Mouse (Mus musculus) hindbrain, embryonic 10.5 days (tissue): ENCODE data around the gene Plekhg3. TPM values are rescaled to one million over a fixed set of nuclear protein-coding genes. Genes with fewer than 3 reads are reported as not detected.

Source experiments
- DNase-seq: peaks from one replicate; pipeline ENCODE4 v3.0.0-alpha.2; 2017; ENCODE audit warnings: low spot score
- H3K27ac ChIP-seq: fragments of 300-500 bp; sonication (generic); 2 replicates; pipeline ENCODE4 v1.5.1; 2016; ENCODE audit warnings: mild to moderate bottlenecking, moderate library complexity
- H3K27me3 ChIP-seq: fragments of 300-500 bp; sonication (generic); 2 replicates; pipeline ENCODE4 v1.6.1; 2016; ENCODE audit warnings: mild to moderate bottlenecking; ENCODE audit not compliant: poor library complexity, insufficient read depth, severe bottlenecking
- H3K36me3 ChIP-seq: fragments of 300-500 bp; sonication (generic); 2 replicates; pipeline ENCODE4 v1.6.1; 2016; ENCODE audit warnings: mild to moderate bottlenecking, moderate library complexity
- H3K4me1 ChIP-seq: fragments of 300-500 bp; sonication (generic); replicated peaks from 2 replicates; pipeline ENCODE4 v1.6.1; 2016; ENCODE audit warnings: mild to moderate bottlenecking
- H3K4me3 ChIP-seq: fragments of 300-500 bp; sonication (generic); 2 replicates; pipeline ENCODE4 v1.5.1; 2016; ENCODE audit warnings: mild to moderate bottlenecking, moderate library complexity
- H3K9me3 ChIP-seq: fragments of 300-500 bp; sonication (generic); 2 replicates; pipeline ENCODE4 v1.6.1; 2016; ENCODE audit warnings: mild to moderate bottlenecking, moderate library complexity
- WGBS: fragments of 180-500 bp; shearing (Covaris S2); methylation state at CpG from one replicate; pipeline ENCODE4 v1.1.7; 2016; 5-methylcytosine and 5-hydroxymethylcytosine counted together
- polyA plus RNA-seq: library from polyadenylated mRNA; unstranded; fragments of >200 nt; fragmentation: Nextera tagmentation; extraction: Ambion mirVana; gene quantifications from 2 replicates; pipeline ENCODE4 v1.2.1, GENCODE M21; 2016

Gene Plekhg3
- polyA plus RNA-seq, 1 experiment from 2014 or later = 2.1 TPM

DNA sequence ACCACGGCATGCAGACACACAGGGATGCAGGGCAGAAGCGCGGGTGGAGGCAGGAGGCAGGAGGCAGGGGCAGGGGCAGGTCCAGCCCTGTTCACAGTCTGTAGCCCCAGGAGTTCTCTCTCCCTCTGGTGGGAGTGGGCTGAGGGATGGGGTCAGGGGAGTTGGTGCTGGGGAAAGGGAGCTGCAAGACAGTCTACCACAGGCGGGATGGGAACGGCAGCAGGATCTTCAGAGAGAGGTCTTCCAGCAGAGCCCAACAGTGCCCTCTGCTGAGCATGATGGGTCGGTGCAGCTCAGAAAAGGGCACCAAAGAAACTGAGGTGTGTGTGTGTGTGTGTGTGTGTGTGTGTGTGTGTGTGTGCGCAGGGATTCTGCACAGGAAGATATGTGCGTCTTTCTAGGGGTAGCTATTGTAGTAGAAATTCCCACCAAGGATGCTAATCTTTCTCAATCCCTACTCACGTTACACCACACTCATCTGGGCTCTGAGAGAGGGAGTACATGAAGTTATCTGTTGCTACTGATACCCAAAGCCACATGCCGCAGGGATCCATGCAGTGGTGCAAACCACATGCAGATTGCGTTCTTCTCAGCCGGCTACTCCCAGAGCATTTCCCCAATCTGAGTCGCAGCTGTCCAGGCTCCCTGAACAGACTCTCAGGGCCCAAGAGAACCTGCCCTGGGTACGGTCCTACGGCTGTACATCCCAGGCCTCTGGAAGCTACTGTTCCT is 65.8 kb downstream of the Plekhg3 start:
- no peak overlapping the region for H3K4me3 ChIP-seq
- H3K27ac ChIP-seq = 0 out of 2 replicates have a peak overlapping the region, but pooled peaks have one; percentile 24
- WGBS = 59% methylated on average over 15 of the region's 15 CpGs
- H3K9me3 ChIP-seq = no peaks in the 10 kb centered on the region
- H3K27me3 ChIP-seq = peaks cover 21% of the 10 kb centered on the region
- no peaks in the 10 kb centered on the region for H3K36me3 ChIP-seq
- peaks cover 29% of the 10 kb centered on the region for H3K4me1 ChIP-seq
- DNase-seq = peak; percentile 72

DNA sequence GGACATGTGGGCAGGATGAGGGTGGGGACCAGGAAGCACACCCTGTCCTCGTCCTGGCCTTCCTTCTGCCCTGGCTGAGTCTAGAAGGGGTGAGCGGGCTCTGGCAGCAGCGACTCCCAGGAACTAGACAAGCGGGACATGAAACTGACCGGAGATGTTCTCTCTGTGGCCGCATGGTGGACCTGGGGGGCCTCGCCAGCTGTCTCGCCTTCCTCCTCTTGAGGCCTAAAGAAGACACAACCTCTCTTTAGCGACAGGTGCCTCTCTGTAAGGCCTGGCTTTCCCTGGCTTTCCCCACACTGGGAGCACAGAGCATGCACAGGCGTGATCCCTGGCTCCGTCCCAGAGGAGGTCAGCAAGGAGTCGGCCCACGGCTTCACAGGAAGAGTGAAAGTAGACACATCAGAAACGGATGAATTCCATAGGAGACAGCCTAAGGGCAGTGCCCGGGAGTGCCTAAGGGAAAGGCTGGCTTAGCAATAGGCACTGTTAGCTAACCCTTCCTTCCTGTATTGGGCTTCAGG is 66.9 kb downstream of the Plekhg3 start:
- Histone ChIP-seq H3K4me3 (no peak overlapping the region), H3K4me1 (peaks cover 29% of the 10 kb centered on the region), H3K9me3 (no peaks in the 10 kb centered on the region), H3K27ac (no peak overlapping the region), H3K36me3 (no peaks in the 10 kb centered on the region), H3K27me3 (peaks cover 17% of the 10 kb centered on the region)
- no peak for DNase-seq
- WGBS = 82% methylated on average over 15 of the region's 15 CpGs

DNA sequence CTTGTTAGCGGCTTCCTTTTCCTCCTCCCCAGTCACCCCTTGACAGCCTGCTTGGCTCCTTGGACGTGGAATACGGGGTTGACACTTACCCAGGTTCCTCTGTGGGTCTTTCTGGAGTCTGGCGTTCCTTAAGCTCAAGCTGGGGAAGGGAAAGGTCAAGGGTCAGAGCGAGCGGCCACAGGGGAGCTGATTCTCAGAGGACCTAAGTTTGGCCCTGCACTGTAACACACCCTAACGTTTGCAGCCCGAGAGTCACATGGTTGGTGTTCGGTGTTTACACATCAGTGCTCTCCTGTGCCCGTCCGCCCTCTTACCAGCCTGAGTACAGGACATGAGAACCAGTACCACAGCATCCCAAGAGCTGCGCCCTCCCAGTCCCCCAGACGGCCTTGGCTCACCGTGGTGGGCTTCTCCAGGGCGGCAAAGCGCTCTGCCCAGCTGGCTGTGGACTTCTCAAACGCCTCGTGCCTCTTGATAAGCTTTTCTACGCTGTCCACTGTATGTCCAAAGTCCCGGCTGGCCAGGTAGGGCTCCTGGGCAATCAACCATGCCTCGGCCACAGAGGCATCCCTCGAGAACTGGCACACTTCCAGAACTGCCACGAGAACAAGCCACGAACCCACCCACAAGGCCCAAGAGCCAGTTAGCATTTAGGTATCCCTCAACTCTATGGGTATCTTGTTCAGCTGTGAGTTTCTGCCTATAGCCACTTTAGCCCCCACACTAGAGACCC is 67.7 kb downstream of the Plekhg3 start:
- WGBS = 74% methylated on average over 24 of the region's 24 CpGs
- H3K36me3 ChIP-seq = no peaks in the 10 kb centered on the region

DNA sequence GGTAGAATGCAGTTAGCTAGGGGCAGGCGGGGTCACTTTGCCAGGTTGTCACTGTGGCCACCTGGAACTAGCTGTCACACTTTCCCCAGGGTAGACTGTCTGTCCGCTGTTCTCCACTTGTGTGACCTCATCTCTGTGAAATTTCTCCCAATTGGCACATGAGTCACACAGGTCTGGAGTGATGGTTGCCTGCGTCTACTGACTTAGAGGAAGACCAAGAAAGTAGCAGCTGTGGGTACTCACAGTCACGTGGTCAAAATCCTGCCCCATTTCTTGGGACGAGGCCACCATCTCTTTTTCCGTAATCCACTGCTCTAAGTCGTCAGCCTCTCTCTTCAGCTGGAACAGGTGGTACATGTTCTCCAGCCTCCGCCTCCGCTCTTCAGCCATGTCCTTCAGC is 73.1 kb downstream of the Plekhg3 start:
- Histone ChIP-seq H3K4me1 (peaks cover 10% of the 10 kb centered on the region), H3K27me3 (peaks cover 8% of the 10 kb centered on the region; the same call in 1 of the 2 replicates), H3K27ac (no peak overlapping the region), H3K9me3 (no peaks in the 10 kb centered on the region), H3K4me3 (no peak overlapping the region), H3K36me3 (no peaks in the 10 kb centered on the region)
- DNase-seq = no peak
- 94% methylated on average over 9 of the region's 9 CpGs for WGBS

More for the DNA sequence above, 67.7 kb downstream of the Plekhg3 start:
- H3K27ac ChIP-seq = no peak overlapping the region
- H3K27me3 ChIP-seq = peaks cover 11% of the 10 kb centered on the region
- H3K4me1 ChIP-seq = peaks cover 29% of the 10 kb centered on the region
- DNase-seq = no peak
- H3K9me3 ChIP-seq = no peaks in the 10 kb centered on the region
- no peak overlapping the region for H3K4me3 ChIP-seq

DNA sequence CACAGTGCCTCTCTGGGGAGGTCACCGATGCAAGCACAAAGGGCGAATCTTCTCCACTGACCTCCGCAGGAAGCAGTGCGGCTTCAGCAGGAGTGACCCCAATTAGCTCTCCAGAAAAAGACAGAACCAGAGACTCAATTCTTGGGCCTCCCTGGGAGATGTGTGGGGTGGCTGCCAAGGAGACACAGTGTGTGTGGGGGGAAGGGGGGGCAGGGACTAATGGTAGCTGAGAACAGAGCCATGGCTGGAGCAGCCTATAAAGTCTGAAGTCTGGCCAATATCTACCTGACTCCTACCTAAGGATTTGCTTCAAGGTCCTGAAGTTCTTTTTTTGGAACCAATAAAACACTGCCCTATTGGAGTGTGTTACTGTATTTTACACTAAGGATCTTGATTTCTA is 73.9 kb downstream of the Plekhg3 start:
- Histone ChIP-seq H3K4me3 (no peak overlapping the region), H3K27ac (no peak overlapping the region), H3K4me1 (peaks cover 10% of the 10 kb centered on the region), H3K36me3 (no peaks in the 10 kb centered on the region), H3K27me3 (peaks cover 10% of the 10 kb centered on the region; the same call in 1 of the 2 replicates), H3K9me3 (no peaks in the 10 kb centered on the region)
- 52% methylated on average over 4 of the region's 4 CpGs for WGBS
- DNase-seq = no peak

DNA sequence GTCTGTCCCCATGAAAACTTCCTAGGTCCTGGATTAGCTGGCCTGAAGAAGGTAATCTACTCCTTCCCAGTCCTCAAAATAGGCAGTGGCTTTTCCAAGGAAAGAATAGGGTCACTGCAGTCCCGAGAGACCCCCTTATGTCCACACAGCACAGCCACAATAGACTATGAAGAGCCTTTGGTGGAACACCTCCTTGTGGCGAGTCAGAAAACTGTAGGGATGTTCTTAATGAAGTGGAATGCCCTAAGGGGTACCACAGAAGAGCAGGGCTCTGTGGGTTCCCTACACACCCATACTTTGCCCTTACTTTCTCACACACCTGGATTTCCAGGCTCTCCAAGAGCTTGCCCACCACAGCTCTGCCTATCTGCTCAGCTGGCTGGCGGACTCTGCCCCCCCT is 75.1 kb downstream of the Plekhg3 start:
- no peak overlapping the region for H3K27ac ChIP-seq
- 65% methylated on average over 3 of the region's 3 CpGs for WGBS
- H3K4me3 ChIP-seq = no peak overlapping the region
- peaks cover 15% of the 10 kb centered on the region for H3K4me1 ChIP-seq
- no peaks in the 10 kb centered on the region for H3K36me3 ChIP-seq
- peaks cover 10% of the 10 kb centered on the region; the same call in 1 of the 2 replicates for H3K27me3 ChIP-seq
- DNase-seq = no peak
- no peaks in the 10 kb centered on the region for H3K9me3 ChIP-seq

DNA sequence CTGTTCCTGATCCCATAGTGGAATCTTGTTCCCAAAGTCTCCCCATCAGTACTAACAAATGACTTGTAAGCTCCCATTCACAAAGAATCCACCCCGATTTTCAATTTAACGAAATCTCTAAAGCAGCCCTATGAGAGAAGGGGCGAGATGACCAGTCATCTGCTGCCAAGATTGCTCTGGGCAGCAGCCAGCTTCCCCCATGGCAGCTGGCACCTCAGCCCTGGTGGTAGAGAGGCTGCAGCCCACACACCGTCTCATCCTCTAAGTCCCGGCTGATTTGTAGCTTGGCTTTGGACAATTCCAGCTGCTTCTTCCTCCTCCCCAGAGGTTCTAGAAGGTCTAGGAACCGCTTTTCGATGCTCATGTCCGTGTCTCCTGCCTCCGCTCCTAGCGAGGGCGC is 77.5 kb downstream of the Plekhg3 start:
- Histone ChIP-seq H3K4me1 (peaks cover 15% of the 10 kb centered on the region), H3K27ac (no peak overlapping the region), H3K4me3 (no peak overlapping the region), H3K9me3 (no peaks in the 10 kb centered on the region), H3K27me3 (peaks cover 10% of the 10 kb centered on the region; the same call in 1 of the 2 replicates), H3K36me3 (no peaks in the 10 kb centered on the region)
- DNase-seq = no peak
- 88% methylated on average over 11 of the region's 11 CpGs for WGBS

DNA sequence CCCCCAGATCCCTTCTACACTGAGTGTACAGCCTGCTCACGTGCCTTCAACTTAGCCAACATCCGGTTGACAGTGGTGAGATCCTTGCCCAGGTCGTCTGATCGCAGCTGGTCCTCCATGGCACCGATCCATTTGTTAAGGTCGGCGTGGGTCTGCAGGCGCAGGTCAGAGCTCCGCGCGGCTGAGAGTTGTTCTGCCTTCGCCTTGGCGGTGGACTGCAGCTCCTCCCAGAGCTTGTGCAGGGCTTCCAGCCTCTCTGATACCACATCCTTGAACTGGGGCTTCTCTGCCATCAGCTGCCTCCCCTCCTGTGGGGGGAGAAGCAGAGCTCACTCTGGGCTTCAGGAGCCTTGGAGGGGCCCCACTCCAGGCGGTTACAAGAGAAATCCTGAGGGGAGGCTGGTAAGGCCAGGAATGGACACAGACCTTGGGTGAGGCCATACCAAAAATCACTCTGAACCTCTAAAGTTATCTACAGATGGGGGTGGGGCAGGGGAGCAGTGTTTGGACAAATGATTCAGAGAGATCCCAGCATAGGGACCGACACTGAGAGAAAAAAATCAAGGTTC is 78.4 kb downstream of the Plekhg3 start:
- Histone ChIP-seq H3K4me1 (peaks cover 15% of the 10 kb centered on the region), H3K4me3 (no peak overlapping the region), H3K36me3 (no peaks in the 10 kb centered on the region), H3K27me3 (peaks cover 8% of the 10 kb centered on the region; the same call in 1 of the 2 replicates), H3K27ac (no peak overlapping the region), H3K9me3 (no peaks in the 10 kb centered on the region)
- WGBS = 82% methylated on average over 15 of the region's 15 CpGs
- no peak for DNase-seq

DNA sequence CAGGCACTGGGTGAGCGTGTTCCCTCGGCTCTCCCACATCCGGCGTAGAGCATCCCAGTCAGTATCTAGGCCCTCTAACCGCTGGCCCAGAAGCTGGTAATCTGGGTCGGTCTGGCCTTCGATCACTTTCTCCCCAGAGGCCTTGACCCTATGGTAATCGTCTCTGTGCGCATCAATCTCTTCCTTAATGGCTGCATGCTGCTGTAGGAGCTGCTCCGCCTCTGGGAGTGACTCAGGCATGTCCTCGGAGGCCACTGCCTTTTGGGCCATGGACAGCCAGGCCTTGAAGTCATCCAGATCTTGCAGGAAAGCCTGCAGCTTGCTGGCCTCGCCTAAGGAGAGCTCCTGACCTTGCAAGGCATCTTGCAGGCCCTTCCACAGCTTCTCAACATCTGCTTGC is 81.9 kb downstream of the Plekhg3 start:
- Histone ChIP-seq H3K4me3 (no peak overlapping the region), H3K4me1 (peaks cover 16% of the 10 kb centered on the region), H3K27me3 (0 out of 2 replicates have a peak, but pooled peaks cover 8% of the 10 kb centered on the region), H3K9me3 (no peaks in the 10 kb centered on the region), H3K27ac (no peak overlapping the region), H3K36me3 (no peaks in the 10 kb centered on the region)
- WGBS = 83% methylated on average over 12 of the region's 12 CpGs
- no peak for DNase-seq

DNA sequence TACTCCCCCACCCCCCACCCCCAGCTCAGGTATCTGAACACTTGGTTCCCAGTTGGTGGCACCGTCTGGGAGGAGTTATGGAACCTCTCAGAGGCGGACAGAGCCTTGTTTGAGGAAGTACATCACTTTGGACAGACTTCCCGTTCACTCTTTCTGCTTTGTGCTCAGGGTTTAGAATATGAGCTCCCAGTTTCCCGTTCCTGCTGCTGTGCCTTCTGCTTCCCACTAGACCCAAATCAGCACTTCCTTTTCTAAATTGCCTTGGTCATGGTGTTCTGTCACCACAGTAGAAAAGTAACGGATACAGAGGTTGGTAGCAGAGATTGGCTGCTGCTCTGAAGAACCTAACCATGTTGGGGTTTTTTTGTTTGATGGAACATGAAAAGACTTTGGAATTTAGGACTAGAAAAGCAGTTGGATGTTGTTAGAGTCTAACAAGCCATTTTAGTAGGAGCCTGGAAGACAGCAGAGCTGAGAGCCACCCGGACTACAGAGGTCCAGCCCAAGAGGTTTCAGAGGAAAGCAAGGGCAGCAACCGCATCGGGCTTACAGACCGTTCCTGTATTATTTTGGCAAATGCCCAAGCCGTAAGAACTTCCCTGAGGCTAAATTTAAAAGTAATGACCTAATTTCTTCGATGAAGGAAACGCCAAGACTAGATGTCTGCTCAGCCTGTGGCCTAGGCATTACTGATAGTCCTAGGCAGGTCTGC is 84.3 kb downstream of the Plekhg3 start:
- Histone ChIP-seq H3K36me3 (no peaks in the 10 kb centered on the region), H3K9me3 (no peaks in the 10 kb centered on the region), H3K27me3 (no peaks in the 10 kb centered on the region), H3K27ac (peak overlapping the region; percentile 40; the same call in 1 of the 2 replicates), H3K4me1 (peaks cover 24% of the 10 kb centered on the region), H3K4me3 (no peak overlapping the region)
- no peak for DNase-seq
- 82% methylated on average over 12 of the region's 12 CpGs for WGBS

DNA sequence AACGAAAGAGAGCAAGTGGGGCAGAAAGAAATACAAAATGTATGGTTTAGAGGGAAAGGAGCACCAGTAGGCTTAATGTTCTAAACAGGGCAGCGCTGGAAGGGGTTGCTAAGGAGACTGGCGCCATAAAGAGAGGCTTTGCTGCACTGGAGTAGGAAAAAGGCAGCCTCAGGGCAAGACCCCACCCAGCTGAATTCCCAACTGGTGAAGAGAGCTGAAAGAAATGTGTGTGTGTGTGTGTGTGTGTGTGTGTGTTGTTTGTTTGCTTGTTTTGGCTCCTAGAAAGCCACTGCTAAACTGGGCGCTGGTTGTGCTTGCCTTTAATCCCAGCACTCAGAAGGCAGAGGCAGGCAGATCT is 84.9 kb downstream of the Plekhg3 start:
- WGBS = 79% methylated on average over 4 of the region's 4 CpGs

DNA sequence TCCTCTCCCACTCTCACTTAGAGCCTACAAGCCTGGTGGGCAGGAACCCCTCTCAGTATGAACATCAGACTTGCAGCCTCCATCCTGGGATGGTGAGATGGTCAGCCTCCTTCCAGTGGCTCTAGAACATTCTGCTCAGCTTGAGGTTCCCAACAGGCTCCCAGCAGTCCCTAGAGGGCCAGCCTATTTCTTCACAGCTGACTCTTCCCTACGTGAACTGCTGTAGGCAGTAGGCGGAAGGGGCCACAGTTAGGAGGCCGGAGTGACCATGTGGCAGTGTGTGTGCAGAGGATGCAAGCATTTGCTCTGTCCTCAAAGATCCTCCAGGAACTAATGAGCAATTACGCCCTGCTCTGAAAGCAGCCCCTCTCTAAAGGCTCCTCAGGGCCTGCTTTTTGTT is 87.5 kb downstream of the Plekhg3 start:
- Histone ChIP-seq H3K4me1 (peaks cover 25% of the 10 kb centered on the region), H3K9me3 (no peaks in the 10 kb centered on the region), H3K36me3 (no peaks in the 10 kb centered on the region), H3K4me3 (no peak overlapping the region), H3K27ac (peak overlapping the region; percentile 45; the same call in 1 of the 2 replicates), H3K27me3 (no peaks in the 10 kb centered on the region)
- DNase-seq = no peak
- WGBS = 80% methylated on average over 4 of the region's 4 CpGs

More for the DNA sequence above, 84.9 kb downstream of the Plekhg3 start:
- no peaks in the 10 kb centered on the region for H3K9me3 ChIP-seq
- DNase-seq = no peak
- H3K27ac ChIP-seq = peak overlapping the region; percentile 40; the same call in 1 of the 2 replicates
- H3K27me3 ChIP-seq = no peaks in the 10 kb centered on the region
- H3K4me3 ChIP-seq = no peak overlapping the region
- no peaks in the 10 kb centered on the region for H3K36me3 ChIP-seq
- peaks cover 19% of the 10 kb centered on the region for H3K4me1 ChIP-seq
